Comparison of ENCODE assay signal across 34 mouse cellular contexts in the genomic region with DNA sequence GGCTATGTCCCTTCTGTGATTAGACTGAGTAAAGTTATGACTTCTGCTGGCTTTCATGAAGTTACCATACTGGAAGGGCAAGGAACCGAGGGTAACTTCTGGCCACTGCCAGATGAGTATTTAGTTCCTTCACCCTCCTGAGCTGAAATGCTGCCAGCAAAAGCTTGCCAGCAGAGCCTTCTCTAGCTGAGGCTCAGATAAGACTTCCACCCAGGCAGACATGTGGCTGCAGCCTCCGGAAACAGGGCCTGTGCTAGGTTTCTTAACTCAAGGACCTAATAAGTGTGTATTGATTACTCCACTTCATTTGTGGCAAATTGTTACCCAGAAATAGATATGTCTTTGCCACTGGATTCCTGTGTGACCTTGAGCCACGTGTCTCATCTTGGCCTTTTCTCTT. TPM values are rescaled to one million over a fixed set of nuclear protein-coding genes. Genes with fewer than 3 reads are reported as not detected.
A peak's percentile ranks its signal among the peaks of the same experiment; 100 is the strongest.
DNase-seq lines count a peak whose midpoint lies in the region; ATAC-seq and TF ChIP-seq lines count a peak whose summit lies in the region.
"Had no signal": no experiment of that assay in that cellular context is flagged by ENCODE, and none has a peak within 500 bp of the region (broad histone marks: within the 10 kb centered on the region; RNA-seq: fewer than 3 reads in every experiment).

No protein-coding gene starts in this region.

- H3K4me1 ChIP-seq in MEL (ENCODE audit: control insufficient read depth in 1 of 2, insufficient read depth in 2 of 2, low read length in 2 of 2): peaks cover 11 to 17% of the 10 kb centered on the region in 2 experiments
- peaks cover 9% of the 10 kb centered on the region; the same call in 1 of the 2 replicates for H3K4me1 ChIP-seq in midbrain, embryonic 14.5 days (ENCODE audit: control insufficient read depth, insufficient read depth, low read length)

- no peak overlapping the region for H3K9ac ChIP-seq in MEL (ENCODE audit: control insufficient read depth, low read depth, low read length, poor library complexity, severe bottlenecking)
- no peak overlapping the region for H3K9ac ChIP-seq in midbrain, embryonic 14.5 days (replicated peaks; ENCODE audit: low read length)
- H3K9ac ChIP-seq: forebrain, embryonic 15.5 days; intestine, embryonic 15.5 days; limb, embryonic 12.5 days; liver, postnatal 0 days; midbrain, embryonic 13.5 days; neural tube, embryonic 12.5 days had no signal

- TF ChIP-seq EP300 in MEL (IDR thresholded peaks at IDR 0.05; ENCODE audit: low read depth in 1 of 2, low read length in 2 of 2): peak; percentile 45 to 47; a peak in 3 of 4 replicates

- no peaks in the 10 kb centered on the region; a peak in 1 of 4 replicates for H3K27me3 ChIP-seq in MEL (ENCODE audit: control insufficient read depth in 1 of 2, insufficient read depth in 2 of 2, low read length in 2 of 2)
- peaks cover 35% of the 10 kb centered on the region for H3K27me3 ChIP-seq in midbrain, embryonic 14.5 days (ENCODE audit: control insufficient read depth, insufficient read depth, low read length)
- H3K27me3 ChIP-seq: Patski had no signal

- no peaks in the 10 kb centered on the region for H3K79me2 ChIP-seq in MEL (ENCODE audit: control insufficient read depth, insufficient read depth, low read length, poor library complexity)

- H3K4me2 ChIP-seq in midbrain, embryonic 14.5 days (ENCODE audit: low read length): no peak overlapping the region
- H3K4me2 ChIP-seq: forebrain, embryonic 15.5 days; intestine, embryonic 15.5 days; limb, embryonic 12.5 days; liver, embryonic 11.5 days; midbrain, embryonic 13.5 days; neural tube, embryonic 12.5 days had no signal

- peak overlapping the region; percentile 43; the same call in 1 of the 2 replicates for H3K27ac ChIP-seq in MEL (ENCODE audit: control insufficient read depth, low read depth, low read length)
- no peak overlapping the region for H3K27ac ChIP-seq in midbrain, embryonic 14.5 days (replicated peaks; ENCODE audit: low read depth, low read length)
- H3K27ac ChIP-seq: embryonic facial prominence, embryonic 10.5 days; forebrain, embryonic 15.5 days; heart, adult 2 months; hindbrain, embryonic 10.5 days; intestine, embryonic 15.5 days; layer of hippocampus, adult 2 months; limb, embryonic 12.5 days; midbrain, embryonic 13.5 days; neural tube, embryonic 12.5 days had no signal

- no peak for TF ChIP-seq CTCF in MEL (IDR thresholded peaks at IDR 0.05 in 2 of 3, conservative IDR thresholded peaks at IDR 0.05 in 1 of 3; ENCODE audit: control insufficient read depth in 1 of 3, insufficient read depth in 1 of 3, low read depth in 2 of 3, low read length in 3 of 3, poor library complexity in 1 of 3, severe bottlenecking in 1 of 3)

- peaks cover 0 to 13% of the 10 kb centered on the region in 2 experiments; a peak in 2 of 4 replicates for H3K36me3 ChIP-seq in MEL (ENCODE audit: control insufficient read depth in 1 of 2, insufficient read depth in 2 of 2, low read length in 2 of 2)
- H3K36me3 ChIP-seq in midbrain, embryonic 14.5 days (ENCODE audit: control insufficient read depth, insufficient read depth, low read length): no peaks in the 10 kb centered on the region
- H3K36me3 ChIP-seq: embryonic facial prominence, embryonic 10.5 days; forebrain, embryonic 15.5 days; hindbrain, embryonic 10.5 days; intestine, embryonic 15.5 days; limb, embryonic 12.5 days; midbrain, embryonic 13.5 days; neural tube, embryonic 12.5 days had no signal

- peak; percentile 61 for ATAC-seq in common myeloid progenitor, adult 5-6 weeks (replicated peaks; ENCODE audit: low read depth, poor library complexity, severe bottlenecking)
- no peak for ATAC-seq in midbrain, embryonic 14.5 days (ENCODE audit: low FRiP score, low TSS enrichment)
- ATAC-seq in monocyte, adult 5-6 weeks (replicated peaks; ENCODE audit: insufficient number of reproducible peaks, low FRiP score, low TSS enrichment, poor library complexity, severe bottlenecking): no peak
- ATAC-seq: forebrain, embryonic 15.5 days; hindbrain, embryonic 16.5 days; intestine, embryonic 15.5 days; liver, postnatal 0 days; lung, postnatal 0 days; midbrain, embryonic 13.5 days; Patski had no signal

- no peak for TF ChIP-seq POLR2A in MEL (IDR thresholded peaks at IDR 0.05; ENCODE audit: control insufficient read depth in 1 of 2, insufficient read depth in 1 of 2, low read depth in 1 of 2, low read length in 2 of 2, poor library complexity in 1 of 2)

- no peak overlapping the region for H3K4me3 ChIP-seq in MEL (ENCODE audit: control insufficient read depth in 1 of 2, insufficient read depth in 1 of 2, low read depth in 2 of 2, low read length in 2 of 2)
- H3K4me3 ChIP-seq in midbrain, embryonic 14.5 days (replicated peaks; ENCODE audit: low read depth, low read length): no peak overlapping the region
- H3K4me3 ChIP-seq: embryonic facial prominence, embryonic 10.5 days; forebrain, embryonic 15.5 days; heart, adult 2 months; hindbrain, embryonic 10.5 days; intestine, embryonic 15.5 days; layer of hippocampus, adult 2 months; limb, embryonic 12.5 days; midbrain, embryonic 13.5 days; neural tube, embryonic 12.5 days had no signal

- no peak for TF ChIP-seq RAD21 in MEL (IDR thresholded peaks at IDR 0.05; ENCODE audit: low read depth, low read length)

- 75% methylated on average over 3 of the region's 3 CpGs for WGBS in midbrain, embryonic 14.5 days

- H3K9me3 ChIP-seq in MEL (replicated peaks; ENCODE audit: insufficient read depth, low read length): no peaks in the 10 kb centered on the region
- no peaks in the 10 kb centered on the region for H3K9me3 ChIP-seq in midbrain, embryonic 14.5 days (ENCODE audit: control insufficient read depth, low read length)
- H3K9me3 ChIP-seq: embryonic facial prominence, embryonic 10.5 days; forebrain, embryonic 15.5 days; hindbrain, embryonic 10.5 days; intestine, embryonic 15.5 days; limb, embryonic 12.5 days; midbrain, embryonic 13.5 days; neural tube, embryonic 12.5 days had no signal

- peak; percentile 37 for DNase-seq in adrenal gland, postnatal 14 days
- no peak for DNase-seq in adrenal gland, adult 8-10 months
- peak; percentile 33 to 54 for DNase-seq in gastrocnemius, adult 8-10 months (ENCODE audit: low spot score in 2 of 2)
- DNase-seq in gastrocnemius, postnatal 25 days: no peak
- DNase-seq in MEL (ENCODE audit: low read depth, low spot score): peak; percentile 73
- DNase-seq in midbrain, embryonic 14.5 days: no peak
- DNase-seq: cerebellum, adult 9-10 months; heart, adult 2 months; kidney, adult 8-10 months; kidney, postnatal 10 days; liver, postnatal 0 days; right cerebral cortex, postnatal 14 days; thymus, postnatal 14 days had no signal

RNA-seq across cellular contexts. Expression of a gene that starts 2.5 kb away (rescaled TPM):
- not detected in 2 replicates for total RNA-seq in adrenal gland, postnatal 14 days (2021)
- total RNA-seq in adrenal gland, adult 8-10 months (2022): under 1 TPM in 1 of 4 experiments, not detected in 3; 0.14 TPM
- total RNA-seq in gastrocnemius, adult 8-10 months (2022): 1 to 10 TPM in 3 of 4 experiments, under 1 TPM in 1; 0.54 to 1.8 (median 1.4) TPM
- total RNA-seq in gastrocnemius, postnatal 25 days (2021): 1 to 10 TPM in 1 of 2 experiments, under 1 TPM in 1; 0.90 to 1.4 TPM
- not detected in 2 replicates for total RNA-seq in MEL (2012; rRNA removed)
- not detected for polyA plus RNA-seq in MEL (2012; ENCODE audit: insufficient read depth in 1 of 2, insufficient read length in 2 of 2, low read depth in 1 of 2, low replicate concordance in 2 of 2, missing spikeins in 1 of 2)
- 0.59 TPM in 1 of 2 replicates, not detected in the other for total RNA-seq in common myeloid progenitor, adult 5-6 weeks (2017)
- 0.62 and 2.1 TPM in 2 replicates for polyA plus RNA-seq in midbrain, embryonic 14.5 days (2014; fragmentation: Nextera tagmentation; extraction: Ambion mirVana)
- not detected in 3 replicates for total RNA-seq in monocyte, adult 5-6 weeks (2017)
- total RNA-seq: heart, adult 2 months had no signal
- polyA plus RNA-seq: embryonic facial prominence, embryonic 10.5 days; hindbrain, embryonic 10.5 days; liver, embryonic 11.5 days; liver, postnatal 0 days; lung, postnatal 0 days; Patski had no signal

RNA-seq across cellular contexts. Expression of a gene that starts 9.1 kb away (rescaled TPM):
- total RNA-seq in adrenal gland, postnatal 14 days (2021): not detected in 2 replicates
- not detected for total RNA-seq in adrenal gland, adult 8-10 months (2022)
- under 1 TPM in 1 of 4 experiments, not detected in 3; 0.19 TPM for total RNA-seq in gastrocnemius, adult 8-10 months (2022)
- total RNA-seq in gastrocnemius, postnatal 25 days (2021): not detected
- not detected in 2 replicates for total RNA-seq in MEL (2012; rRNA removed)
- not detected for polyA plus RNA-seq in MEL (2012; ENCODE audit: insufficient read depth in 1 of 2, insufficient read length in 2 of 2, low read depth in 1 of 2, low replicate concordance in 2 of 2, missing spikeins in 1 of 2)
- not detected in 2 replicates for total RNA-seq in common myeloid progenitor, adult 5-6 weeks (2017)
- not detected in 2 replicates for polyA plus RNA-seq in midbrain, embryonic 14.5 days (2014; fragmentation: Nextera tagmentation; extraction: Ambion mirVana)
- not detected in 3 replicates for total RNA-seq in monocyte, adult 5-6 weeks (2017)
- total RNA-seq: heart, adult 2 months; layer of hippocampus, adult 2 months; layer of hippocampus, postnatal 25 days; left cerebral cortex, postnatal 14 days had no signal
- polyA plus RNA-seq: brain, embryonic 14.5 days; cortical plate, adult 2 months; embryonic facial prominence, embryonic 10.5 days; forebrain, embryonic 15.5 days; heart, adult 2 months; heart, embryonic 16.5 days; hindbrain, embryonic 10.5 days; hindbrain, embryonic 16.5 days; intestine, embryonic 15.5 days; limb, embryonic 12.5 days; liver, embryonic 11.5 days; liver, postnatal 0 days; midbrain, embryonic 13.5 days; neural tube, embryonic 12.5 days; spleen, adult 2 months; stomach, embryonic 14.5 days had no signal

RNA-seq across cellular contexts. Expression of a gene that starts 17.0 kb away (rescaled TPM):
- total RNA-seq in adrenal gland, postnatal 14 days (2021): 1.1 TPM in 1 of 2 replicates, not detected in the other
- 1 to 10 TPM in 1 of 4 experiments, under 1 TPM in 2, not detected in 1; 0.40 to 4.7 (median 0.67) TPM for total RNA-seq in adrenal gland, adult 8-10 months (2022)
- total RNA-seq in gastrocnemius, adult 8-10 months (2022): not detected
- not detected for total RNA-seq in gastrocnemius, postnatal 25 days (2021)
- total RNA-seq in MEL (2012; rRNA removed): not detected in 2 replicates
- under 1 TPM in 1 of 2 experiments, not detected in 1; 0.10 TPM for polyA plus RNA-seq in MEL (2012; ENCODE audit: insufficient read depth in 1 of 2, insufficient read length in 2 of 2, low read depth in 1 of 2, low replicate concordance in 2 of 2, missing spikeins in 1 of 2)
- total RNA-seq in common myeloid progenitor, adult 5-6 weeks (2017): not detected in 2 replicates
- polyA plus RNA-seq in midbrain, embryonic 14.5 days (2014; fragmentation: Nextera tagmentation; extraction: Ambion mirVana): not detected in 2 replicates
- not detected in 3 replicates for total RNA-seq in monocyte, adult 5-6 weeks (2017)
- total RNA-seq: heart, adult 2 months; layer of hippocampus, adult 2 months; layer of hippocampus, postnatal 25 days; left cerebral cortex, postnatal 14 days had no signal
- polyA plus RNA-seq: brain, embryonic 14.5 days; embryonic facial prominence, embryonic 10.5 days; forebrain, embryonic 15.5 days; heart, adult 2 months; heart, embryonic 16.5 days; hindbrain, embryonic 10.5 days; hindbrain, embryonic 16.5 days; intestine, embryonic 15.5 days; limb, embryonic 12.5 days; liver, embryonic 11.5 days; midbrain, embryonic 13.5 days; neural tube, embryonic 12.5 days; Patski; spleen, adult 2 months; stomach, embryonic 14.5 days had no signal

RNA-seq across cellular contexts. Expression of a gene that starts 26.5 kb away (rescaled TPM):
- not detected in 2 replicates for total RNA-seq in adrenal gland, postnatal 14 days (2021)
- total RNA-seq in adrenal gland, adult 8-10 months (2022): not detected
- total RNA-seq in gastrocnemius, adult 8-10 months (2022): not detected
- not detected for total RNA-seq in gastrocnemius, postnatal 25 days (2021)
- not detected in 2 replicates for total RNA-seq in MEL (2012; rRNA removed)
- polyA plus RNA-seq in MEL (2012; ENCODE audit: insufficient read depth in 1 of 2, insufficient read length in 2 of 2, low read depth in 1 of 2, low replicate concordance in 2 of 2, missing spikeins in 1 of 2): not detected
- not detected in 2 replicates for total RNA-seq in common myeloid progenitor, adult 5-6 weeks (2017)
- not detected in 2 replicates for polyA plus RNA-seq in midbrain, embryonic 14.5 days (2014; fragmentation: Nextera tagmentation; extraction: Ambion mirVana)
- total RNA-seq in monocyte, adult 5-6 weeks (2017): not detected in 3 replicates
- total RNA-seq: heart, adult 2 months; layer of hippocampus, adult 2 months; layer of hippocampus, postnatal 25 days; left cerebral cortex, postnatal 14 days had no signal
- polyA plus RNA-seq: brain, embryonic 14.5 days; embryonic facial prominence, embryonic 10.5 days; forebrain, embryonic 15.5 days; heart, adult 2 months; heart, embryonic 16.5 days; hindbrain, embryonic 10.5 days; hindbrain, embryonic 16.5 days; intestine, embryonic 15.5 days; limb, embryonic 12.5 days; liver, embryonic 11.5 days; liver, postnatal 0 days; lung, postnatal 0 days; midbrain, embryonic 13.5 days; neural tube, embryonic 12.5 days; Patski; spleen, adult 2 months; stomach, embryonic 14.5 days had no signal

RNA-seq across cellular contexts. Expression of a gene that starts 48.1 kb away (rescaled TPM):
- total RNA-seq in adrenal gland, postnatal 14 days (2021): not detected in 2 replicates
- total RNA-seq in adrenal gland, adult 8-10 months (2022): not detected
- not detected for total RNA-seq in gastrocnemius, adult 8-10 months (2022)
- total RNA-seq in gastrocnemius, postnatal 25 days (2021): not detected
- not detected in 2 replicates for total RNA-seq in MEL (2012; rRNA removed)
- not detected for polyA plus RNA-seq in MEL (2012; ENCODE audit: insufficient read depth in 1 of 2, insufficient read length in 2 of 2, low read depth in 1 of 2, low replicate concordance in 2 of 2, missing spikeins in 1 of 2)
- not detected in 2 replicates for total RNA-seq in common myeloid progenitor, adult 5-6 weeks (2017)
- not detected in 2 replicates for polyA plus RNA-seq in midbrain, embryonic 14.5 days (2014; fragmentation: Nextera tagmentation; extraction: Ambion mirVana)
- total RNA-seq in monocyte, adult 5-6 weeks (2017): not detected in 3 replicates
- total RNA-seq: heart, adult 2 months; layer of hippocampus, adult 2 months; layer of hippocampus, postnatal 25 days; left cerebral cortex, postnatal 14 days had no signal
- polyA plus RNA-seq: brain, embryonic 14.5 days; cortical plate, adult 2 months; embryonic facial prominence, embryonic 10.5 days; forebrain, embryonic 15.5 days; heart, adult 2 months; hindbrain, embryonic 10.5 days; hindbrain, embryonic 16.5 days; limb, embryonic 12.5 days; liver, embryonic 11.5 days; lung, postnatal 0 days; midbrain, embryonic 13.5 days; neural tube, embryonic 12.5 days; Patski had no signal

Comparison
In these comparisons a context has a peak if more than half of its experiments do, and no peak if none do; other contexts are left out.
1. DNase-seq: peak in adrenal gland, postnatal 14 days (single experiment), gastrocnemius, adult 8-10 months (2 of 2) and MEL (single experiment); none in adrenal gland, adult 8-10 months (single experiment), gastrocnemius, postnatal 25 days (single experiment) and midbrain, embryonic 14.5 days (single experiment).